In genomic region chr4:150470674-150471328, GRCm38 (mm10) we compare ENCODE assay signal across 25 mouse cellular contexts.
DNase-seq lines count a peak whose midpoint lies in the region; ATAC-seq lines count a peak whose summit lies in the region.
"Had no signal": no experiment of that assay in that cellular context is flagged by ENCODE, and none has a peak within 500 bp of the region (broad histone marks: within the 10 kb centered on the region; RNA-seq: fewer than 3 reads in every experiment).

No protein-coding gene starts in this region.

- 0 out of 2 replicates have a peak, but pooled peaks cover 5% of the 10 kb centered on the region for H3K4me1 ChIP-seq in embryonic facial prominence, embryonic 12.5 days
- H3K4me1 ChIP-seq in embryonic facial prominence, embryonic 10.5 days: peaks cover 17% of the 10 kb centered on the region
- H3K4me1 ChIP-seq in liver, embryonic 15.5 days (replicated peaks): peaks cover 21% of the 10 kb centered on the region
- peaks cover 4% of the 10 kb centered on the region for H3K4me1 ChIP-seq in liver, embryonic 16.5 days (ENCODE audit: control insufficient read depth, low read depth, low read length)
- H3K4me1 ChIP-seq in forebrain, embryonic 11.5 days (replicated peaks; ENCODE audit: control insufficient read depth, insufficient read depth, low read length): peaks cover 3% of the 10 kb centered on the region; the same call in 1 of the 2 replicates
- H3K4me1 ChIP-seq: embryonic facial prominence, embryonic 15.5 days had no signal

- H3K27ac ChIP-seq in embryonic facial prominence, embryonic 12.5 days: no peak overlapping the region
- no peak overlapping the region for H3K27ac ChIP-seq in embryonic facial prominence, embryonic 10.5 days (replicated peaks)
- H3K27ac ChIP-seq in liver, embryonic 15.5 days (replicated peaks): no peak overlapping the region
- no peak overlapping the region for H3K27ac ChIP-seq in liver, embryonic 16.5 days (ENCODE audit: low read length)
- H3K27ac ChIP-seq in forebrain, embryonic 11.5 days (ENCODE audit: low read depth, low read length): no peak overlapping the region
- H3K27ac ChIP-seq: embryonic facial prominence, embryonic 15.5 days; forebrain, embryonic 12.5 days; forebrain, embryonic 15.5 days; heart, embryonic 10.5 days; hindbrain, embryonic 14.5 days; hindbrain, postnatal 0 days had no signal

- peaks cover 15% of the 10 kb centered on the region; the same call in 1 of the 2 replicates for H3K36me3 ChIP-seq in embryonic facial prominence, embryonic 12.5 days
- peaks cover 63% of the 10 kb centered on the region for H3K36me3 ChIP-seq in embryonic facial prominence, embryonic 10.5 days (replicated peaks)
- H3K36me3 ChIP-seq in liver, embryonic 15.5 days (replicated peaks): peaks cover 3% of the 10 kb centered on the region; the same call in 1 of the 2 replicates
- no peaks in the 10 kb centered on the region for H3K36me3 ChIP-seq in liver, embryonic 16.5 days (ENCODE audit: control insufficient read depth, insufficient read depth)
- no peaks in the 10 kb centered on the region; the same call in 1 of the 2 replicates for H3K36me3 ChIP-seq in forebrain, embryonic 11.5 days (ENCODE audit: control insufficient read depth, insufficient read depth, low read length)
- H3K36me3 ChIP-seq: forebrain, embryonic 15.5 days had no signal

- no peak overlapping the region for H3K4me2 ChIP-seq in embryonic facial prominence, embryonic 12.5 days (replicated peaks)
- H3K4me2 ChIP-seq in liver, embryonic 15.5 days: no peak overlapping the region
- H3K4me2 ChIP-seq in liver, embryonic 16.5 days (ENCODE audit: low read depth, low read length): no peak overlapping the region
- H3K4me2 ChIP-seq in forebrain, embryonic 11.5 days (ENCODE audit: low read depth, low read length, severe bottlenecking): no peak overlapping the region
- H3K4me2 ChIP-seq: embryonic facial prominence, embryonic 15.5 days; forebrain, embryonic 12.5 days; forebrain, embryonic 15.5 days; heart, embryonic 13.5 days; hindbrain, embryonic 14.5 days had no signal

- no peaks in the 10 kb centered on the region for H3K9me3 ChIP-seq in embryonic facial prominence, embryonic 12.5 days
- H3K9me3 ChIP-seq in embryonic facial prominence, embryonic 10.5 days: no peaks in the 10 kb centered on the region
- no peaks in the 10 kb centered on the region for H3K9me3 ChIP-seq in liver, embryonic 15.5 days (replicated peaks)
- H3K9me3 ChIP-seq in liver, embryonic 16.5 days (replicated peaks; ENCODE audit: control insufficient read depth, low read length): no peaks in the 10 kb centered on the region
- no peaks in the 10 kb centered on the region for H3K9me3 ChIP-seq in forebrain, embryonic 11.5 days (ENCODE audit: control insufficient read depth, low read length)
- H3K9me3 ChIP-seq: embryonic facial prominence, embryonic 15.5 days; forebrain, embryonic 12.5 days; forebrain, embryonic 15.5 days; heart, embryonic 10.5 days; heart, embryonic 13.5 days had no signal

- H3K4me3 ChIP-seq in embryonic facial prominence, embryonic 12.5 days: no peak overlapping the region
- no peak overlapping the region for H3K4me3 ChIP-seq in embryonic facial prominence, embryonic 10.5 days
- no peak overlapping the region for H3K4me3 ChIP-seq in liver, embryonic 15.5 days (replicated peaks)
- H3K4me3 ChIP-seq in liver, embryonic 16.5 days (ENCODE audit: low read depth, low read length): no peak overlapping the region
- no peak overlapping the region for H3K4me3 ChIP-seq in forebrain, embryonic 11.5 days (ENCODE audit: low read depth, low read length)
- H3K4me3 ChIP-seq: embryonic facial prominence, embryonic 15.5 days; forebrain, embryonic 12.5 days; forebrain, embryonic 15.5 days; heart, embryonic 10.5 days; heart, embryonic 13.5 days had no signal

- no peak for DNase-seq in embryonic facial prominence, embryonic 10.5 days (ENCODE audit: low spot score)
- no peak for DNase-seq in liver
- DNase-seq in forebrain, embryonic 11.5 days (ENCODE audit: low spot score): no peak
- DNase-seq in heart, adult 8-10 months (ENCODE audit: low spot score): no peak
- DNase-seq: adrenal gland, adult 2 months; adrenal gland, postnatal 14 days; cerebellum, adult 11 months; cerebellum, adult 2 months; cerebellum, adult 9-11 months; cerebellum, postnatal 36 days; embryo, embryonic 11 days; gastrocnemius, postnatal 25 days; heart, adult 18-20 months; heart, postnatal 14 days; heart, postnatal 4 days had no signal

- no peak overlapping the region for H3K9ac ChIP-seq in embryonic facial prominence, embryonic 12.5 days
- no peak overlapping the region for H3K9ac ChIP-seq in liver, embryonic 15.5 days
- H3K9ac ChIP-seq in liver, embryonic 16.5 days (ENCODE audit: low read depth, low read length): no peak overlapping the region
- H3K9ac ChIP-seq in forebrain, embryonic 11.5 days (ENCODE audit: low read length): no peak overlapping the region
- H3K9ac ChIP-seq: embryonic facial prominence, embryonic 15.5 days; forebrain, embryonic 12.5 days; forebrain, embryonic 15.5 days; heart, embryonic 13.5 days; hindbrain, embryonic 14.5 days had no signal

- ATAC-seq in embryonic facial prominence, embryonic 12.5 days (ENCODE audit: insufficient number of reproducible peaks, insufficient read depth, low FRiP score, low TSS enrichment): 0 out of 2 replicates have a peak, but pooled peaks have one; percentile 64
- ATAC-seq in liver, embryonic 15.5 days (ENCODE audit: insufficient read depth): 0 out of 2 replicates have a peak, but pooled peaks have one; percentile 32
- ATAC-seq in liver, embryonic 16.5 days (ENCODE audit: low read depth): peak; percentile 44; the same call in 1 of the 2 replicates
- ATAC-seq in forebrain, embryonic 11.5 days (replicated peaks; ENCODE audit: low FRiP score): no peak
- ATAC-seq: forebrain, embryonic 15.5 days; hindbrain, postnatal 0 days had no signal

- WGBS in embryonic facial prominence, embryonic 12.5 days: 89% methylated on average over 4 of the region's 4 CpGs
- WGBS in embryonic facial prominence, embryonic 10.5 days: 86% methylated on average over 4 of the region's 4 CpGs
- WGBS in liver, embryonic 15.5 days (ENCODE audit: insufficient replicate concordance): 42% methylated on average over 4 of the region's 4 CpGs
- WGBS in liver, embryonic 16.5 days (ENCODE audit: insufficient replicate concordance): 36% methylated on average over 4 of the region's 4 CpGs
- WGBS in forebrain, embryonic 11.5 days: 89% methylated on average over 4 of the region's 4 CpGs

- no peaks in the 10 kb centered on the region for H3K27me3 ChIP-seq in embryonic facial prominence, embryonic 12.5 days
- H3K27me3 ChIP-seq in embryonic facial prominence, embryonic 10.5 days (replicated peaks; ENCODE audit: low read depth, poor library complexity, severe bottlenecking): no peaks in the 10 kb centered on the region
- no peaks in the 10 kb centered on the region for H3K27me3 ChIP-seq in liver, embryonic 15.5 days
- no peaks in the 10 kb centered on the region for H3K27me3 ChIP-seq in liver, embryonic 16.5 days (ENCODE audit: control insufficient read depth, insufficient read depth, low read depth, low read length)
- H3K27me3 ChIP-seq in forebrain, embryonic 11.5 days (ENCODE audit: control insufficient read depth, insufficient read depth, low read length): no peaks in the 10 kb centered on the region
- H3K27me3 ChIP-seq: embryonic facial prominence, embryonic 15.5 days; forebrain, embryonic 12.5 days; forebrain, embryonic 15.5 days; heart, embryonic 13.5 days had no signal
